Mouse (Mus musculus): ENCODE measurements around the gene F3.

The F3 gene

DNA sequence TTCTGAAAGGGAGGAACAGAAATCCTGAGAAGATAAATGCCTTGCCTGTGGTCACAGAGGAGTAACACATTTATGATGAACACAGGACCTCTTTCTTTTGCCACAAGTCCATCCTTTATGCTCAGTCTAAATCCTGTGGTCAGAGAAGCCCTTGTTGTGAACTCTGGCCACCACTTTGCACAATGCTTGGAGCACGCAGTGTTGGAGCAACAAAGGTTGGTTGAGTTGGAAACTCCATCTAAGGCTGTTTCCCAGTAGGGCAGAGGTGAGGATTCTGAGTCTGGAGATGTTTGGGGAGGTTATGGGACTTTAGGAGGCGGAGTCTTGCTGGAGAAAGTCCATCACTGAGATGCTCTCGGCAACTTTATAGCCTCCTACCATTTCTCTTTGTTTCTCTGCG, 16.2 kb upstream of the F3 start:
- DNase-seq (ENCODE audit: low spot score in 2 of 2): no peak

DNA sequence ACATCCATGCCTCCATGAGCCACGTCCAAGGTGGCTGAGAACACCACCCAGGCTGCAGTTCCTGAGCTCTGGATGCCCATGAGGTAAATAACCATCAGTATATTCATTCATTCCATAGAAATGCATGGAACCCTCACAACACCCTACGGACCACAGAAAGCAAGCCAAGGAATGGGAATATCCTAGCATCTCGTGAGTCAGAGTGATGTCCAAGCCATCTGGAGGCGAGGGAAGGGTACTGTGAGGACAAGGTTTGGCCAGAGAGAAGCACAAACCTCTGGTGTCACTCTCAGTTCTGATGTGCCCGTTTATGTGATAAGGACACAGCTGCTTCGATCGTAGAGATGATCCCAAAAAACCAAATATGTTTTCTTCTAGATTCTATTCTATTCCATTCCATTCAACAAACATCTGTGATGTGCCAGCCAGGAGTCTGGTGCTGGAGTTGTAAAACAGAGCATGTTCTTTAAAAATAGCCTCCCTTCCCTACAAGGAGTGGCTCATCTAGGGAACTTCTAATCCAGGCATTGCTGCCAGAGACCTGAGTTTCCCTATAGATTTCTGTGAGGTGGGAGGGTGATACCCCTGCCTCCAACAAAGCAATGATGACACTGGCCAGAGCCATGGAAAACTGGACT, 12.3 kb upstream of the F3 start:
- no peak for DNase-seq (ENCODE audit: low spot score in 2 of 2)

DNA sequence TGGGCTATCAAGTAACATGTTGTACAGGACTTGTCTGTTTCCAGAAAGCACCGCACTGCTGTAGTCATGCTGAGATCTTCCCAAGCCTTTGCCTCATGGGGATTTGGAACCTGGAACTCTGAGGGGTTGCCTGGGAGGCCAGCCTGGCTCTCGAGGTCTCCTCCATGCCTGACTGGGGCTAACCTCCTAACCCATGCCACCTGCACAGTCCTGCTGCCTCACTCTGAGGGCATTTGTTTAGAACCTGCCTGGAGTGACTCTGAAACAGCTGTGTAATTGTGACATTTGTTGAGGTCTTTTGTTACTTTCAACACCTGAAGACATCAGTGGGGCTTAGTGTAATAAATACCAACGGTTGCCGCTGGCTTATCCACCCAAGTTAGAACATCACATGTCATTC, 11.1 kb upstream of the F3 start:
- no peak for DNase-seq (ENCODE audit: low spot score in 2 of 2)

- no peak for DNase-seq (ENCODE audit: low spot score in 2 of 2)
These were observed 10.1 kb upstream of the F3 start for GRCm38 (mm10) chr3:121713151-121713701.

- DNase-seq (ENCODE audit: low spot score in 2 of 2): no peak
These were observed 9.5 kb upstream of the F3 start for GRCm38 (mm10) chr3:121713816-121714215.

GRCm38 (mm10) chr3:121714461-121714860, 8.9 kb upstream of the F3 start:
- no peak for DNase-seq (ENCODE audit: low spot score in 2 of 2)

- DNase-seq (ENCODE audit: low spot score in 2 of 2): no peak
These were observed 8.0 kb upstream of the F3 start for GRCm38 (mm10) chr3:121715336-121715735.

GRCm38 (mm10) chr3:121715741-121716459, 7.4 kb upstream of the F3 start:
- no peak for DNase-seq (ENCODE audit: low spot score in 2 of 2)

DNA sequence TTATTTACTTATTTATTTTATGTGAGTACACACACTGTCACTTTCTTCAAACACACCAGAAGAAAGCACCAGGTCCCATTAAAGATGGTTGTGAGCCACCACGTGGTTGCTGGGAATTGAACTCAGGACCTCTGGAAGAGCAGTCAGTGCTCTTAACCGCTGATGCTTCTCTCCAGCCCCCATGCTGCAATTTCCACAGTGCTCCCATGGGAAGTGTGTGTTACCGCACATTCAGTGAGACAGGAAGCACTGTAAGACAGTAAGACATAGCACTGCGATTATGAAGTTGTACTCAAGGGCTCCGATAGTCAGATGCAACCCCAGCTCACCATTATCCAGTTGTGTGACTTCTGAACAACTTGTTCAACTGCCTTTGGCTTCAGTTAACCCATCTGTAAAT, 6.9 kb upstream of the F3 start:
- DNase-seq (ENCODE audit: low spot score in 2 of 2): no peak

- no peak for DNase-seq (ENCODE audit: low spot score in 2 of 2)
These were observed 4.7 kb upstream of the F3 start for GRCm38 (mm10) chr3:121718679-121719078.

- no peak for DNase-seq (ENCODE audit: low spot score in 2 of 2)
These were observed 3.6 kb upstream of the F3 start for GRCm38 (mm10) chr3:121719701-121720100.

DNA sequence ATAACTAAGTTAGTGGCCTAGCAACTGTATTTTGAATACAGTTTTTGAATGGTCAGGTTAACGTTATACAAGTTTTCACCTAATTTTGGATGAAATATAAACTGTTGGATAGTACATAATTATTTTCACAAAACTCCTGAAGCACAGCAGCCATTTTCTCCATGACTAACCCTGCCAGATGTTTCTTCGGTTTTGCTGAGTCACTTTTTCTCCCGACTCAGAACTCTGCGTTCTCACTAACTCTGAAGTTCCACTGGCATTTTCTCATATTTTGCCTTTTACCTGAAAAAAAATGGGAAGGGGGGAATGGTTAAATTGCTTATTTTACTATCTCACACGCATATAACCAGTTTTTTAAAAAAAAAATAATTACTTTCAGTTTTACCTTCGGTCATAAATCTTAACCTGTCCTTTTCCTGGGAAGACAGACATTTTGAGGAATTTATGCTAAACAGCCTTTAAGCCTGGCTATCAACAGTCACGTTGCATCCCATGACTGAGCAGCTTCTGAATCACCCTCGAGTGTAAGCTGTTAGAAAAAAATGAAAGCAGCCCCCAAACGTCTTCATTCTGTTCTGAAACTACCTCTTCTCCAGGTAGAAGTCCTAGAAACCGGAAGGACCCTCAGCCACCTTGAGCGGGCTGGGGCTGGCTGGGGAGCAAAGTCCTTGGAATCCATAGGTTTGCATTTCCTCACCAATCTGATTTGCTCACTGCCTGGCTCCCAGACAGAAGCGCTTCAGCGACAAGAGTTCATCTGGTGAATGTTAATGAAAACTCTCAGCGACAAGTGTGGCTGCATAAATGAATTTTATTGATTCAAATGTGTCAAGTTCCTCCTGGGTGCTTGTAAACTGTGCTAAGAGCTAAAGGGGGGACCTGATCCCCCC, 2.3 kb upstream of the F3 start:
- no peak for DNase-seq (ENCODE audit: low spot score in 2 of 2)

DNA sequence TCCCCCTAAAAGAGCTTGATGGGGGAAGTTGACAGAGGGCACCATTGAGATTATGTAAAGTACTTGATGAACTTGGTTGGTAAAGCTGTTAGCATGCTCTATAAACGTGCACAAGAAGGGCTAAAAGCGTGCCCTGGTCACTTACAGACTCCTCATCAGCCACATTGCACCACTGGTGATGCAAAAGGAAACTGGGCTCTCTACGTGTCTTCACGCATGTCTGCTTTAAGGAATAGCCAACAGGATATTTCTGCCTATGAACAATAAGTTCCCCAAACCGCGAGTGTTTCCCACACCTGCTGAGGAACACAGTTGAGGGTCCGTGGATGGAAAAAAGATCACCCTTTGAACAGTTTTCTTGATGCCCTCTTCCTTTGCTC, 1.7 kb upstream of the F3 start:
- no peak for DNase-seq (ENCODE audit: low spot score in 2 of 2)

DNA sequence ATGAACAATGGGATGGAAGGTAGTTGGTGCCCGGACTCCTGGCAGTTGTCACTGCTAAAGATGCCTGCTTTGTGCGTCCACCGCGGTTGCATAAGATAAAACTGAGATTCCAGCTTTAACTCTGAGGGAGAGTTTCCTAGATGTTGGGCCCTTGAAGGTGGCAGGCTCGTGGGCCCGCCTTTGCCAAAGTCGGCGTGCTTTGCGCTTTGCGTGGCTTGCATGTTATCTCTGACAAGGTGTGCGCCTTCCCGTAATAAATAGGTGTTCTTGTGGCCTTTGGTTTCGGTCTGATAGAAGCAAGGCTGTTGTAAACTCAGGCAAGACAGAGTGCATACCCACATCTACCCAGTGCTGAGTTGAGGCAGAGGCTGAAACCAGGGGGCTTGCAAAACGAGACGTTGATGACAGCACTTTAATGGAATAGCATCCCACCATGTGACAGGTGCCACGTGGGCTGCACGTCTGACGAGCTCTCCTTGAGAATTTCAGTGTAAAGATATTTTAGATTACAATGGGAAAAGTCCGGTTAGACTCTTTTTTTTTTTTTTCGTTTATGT, 709 bp downstream of the F3 start:
- DNase-seq (ENCODE audit: low spot score in 2 of 2): peak; percentile 43 to 53

GRCm38 (mm10) chr3:121724553-121724952, 1.2 kb downstream of the F3 start:
- peak in 1 of 2 experiments; percentile 14 for DNase-seq (ENCODE audit: low spot score in 2 of 2)

DNA sequence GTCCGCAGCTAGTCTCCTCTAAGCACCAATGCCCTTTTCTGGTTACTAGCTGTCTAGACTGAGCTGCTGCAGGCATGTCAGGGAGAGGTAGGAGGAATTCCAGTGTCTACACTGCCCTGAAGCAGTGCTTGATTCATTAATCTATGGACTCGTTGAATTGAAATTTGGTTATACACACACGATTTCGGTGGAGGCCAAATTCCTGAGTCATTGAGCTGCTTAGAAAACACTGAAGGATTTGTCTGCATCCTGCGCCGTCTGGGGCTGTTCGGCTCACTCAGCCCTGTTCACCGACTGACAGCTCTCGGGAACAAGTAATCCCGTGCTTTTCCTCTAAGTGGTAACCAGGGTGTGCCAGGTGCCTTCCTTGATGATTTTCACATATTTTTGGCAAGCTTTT, 2.3 kb downstream of the F3 start:
- no peak for DNase-seq (ENCODE audit: low spot score in 2 of 2)

DNA sequence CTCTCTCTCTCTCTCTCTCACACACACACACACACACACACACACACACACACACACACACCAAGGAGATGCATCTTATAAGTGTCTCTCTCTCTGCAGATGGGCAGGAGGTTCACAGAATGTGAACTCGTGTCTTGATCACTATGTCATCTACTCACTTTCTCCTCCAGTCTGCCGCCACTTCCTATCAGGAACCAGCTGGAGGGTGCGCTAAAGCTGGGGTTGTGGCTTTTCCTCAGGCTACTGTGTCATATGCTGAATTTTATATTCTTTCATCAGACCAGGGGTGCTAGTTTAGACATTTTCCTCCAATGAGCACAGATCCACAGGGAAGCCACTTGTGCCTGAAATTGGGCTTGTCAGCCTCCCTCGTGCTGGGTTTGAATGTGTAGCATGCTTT, 6.3 kb downstream of the F3 start:
- DNase-seq (ENCODE audit: low spot score in 2 of 2): no peak

- DNase-seq (ENCODE audit: low spot score in 2 of 2): no peak
These were observed 12.2 kb downstream of the F3 start for GRCm38 (mm10) chr3:121735542-121735941.

DNA sequence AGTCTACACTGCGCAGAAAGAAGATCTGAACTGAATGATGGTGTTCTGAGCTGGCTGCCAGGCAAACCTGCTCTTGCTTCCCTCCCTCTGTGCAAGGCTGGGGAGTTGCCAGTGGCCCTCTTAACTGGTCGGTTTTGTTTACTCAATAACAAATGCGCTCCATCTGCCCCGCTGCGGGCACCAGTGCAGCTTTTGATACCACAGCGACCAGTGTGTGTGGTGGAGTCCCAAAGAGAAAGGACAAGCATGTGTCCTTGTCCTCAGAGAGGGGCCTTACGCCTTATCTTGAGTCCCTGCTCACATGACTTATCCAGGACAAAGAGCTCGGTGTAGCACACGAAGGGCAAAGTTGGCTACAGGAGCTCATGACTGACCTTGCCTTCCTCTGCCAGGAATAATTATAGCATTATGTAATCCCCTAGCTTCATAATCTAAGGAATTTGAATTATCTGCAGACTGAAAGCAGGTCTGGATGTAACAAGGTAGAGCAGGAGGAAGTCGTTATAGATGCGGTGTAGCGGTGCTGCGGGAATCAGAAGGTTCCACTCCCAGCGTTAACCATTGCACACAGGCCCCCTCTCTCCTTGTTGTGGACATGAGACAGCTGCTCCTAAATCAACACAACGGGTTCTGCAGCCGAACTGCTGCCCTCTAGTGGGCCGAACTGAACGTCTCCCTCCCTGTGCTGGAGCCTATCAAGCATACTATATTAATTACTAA, 12.8 kb downstream of the F3 start:
- peak; percentile 88 to 89 for DNase-seq (ENCODE audit: low spot score in 2 of 2)

DNA sequence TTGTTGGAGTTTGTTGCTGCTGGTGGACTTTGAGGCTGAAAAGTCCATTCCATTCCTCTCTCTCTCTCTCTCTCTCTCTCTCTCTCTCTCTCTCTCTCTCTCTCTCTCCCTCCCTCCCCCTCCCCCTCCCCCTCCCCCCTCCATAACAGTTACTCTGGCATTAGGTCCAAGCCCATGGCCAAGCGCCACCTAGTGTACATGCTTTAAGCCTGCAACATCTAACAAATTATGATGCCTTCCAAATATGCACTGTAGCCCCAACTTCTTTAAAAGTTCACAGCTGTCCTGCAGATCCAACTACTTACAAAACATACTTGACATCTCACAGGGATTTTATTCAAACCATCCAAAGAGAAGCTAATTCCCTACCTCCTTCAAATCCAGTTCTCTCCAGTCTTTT, 14.1 kb downstream of the F3 start:
- peak; percentile 39 to 59 for DNase-seq (ENCODE audit: low spot score in 2 of 2)

GRCm38 (mm10) chr3:121737901-121738300, 14.6 kb downstream of the F3 start:
- DNase-seq (ENCODE audit: low spot score in 2 of 2): peak in 1 of 2 experiments; percentile 21

Data from right cerebral cortex, postnatal 10 days (tissue).